Mouse (Mus musculus) adrenal gland, postnatal 10 days (tissue): ENCODE measurements around the gene Aff3. TPM values are rescaled to one million over a fixed set of nuclear protein-coding genes. Genes with fewer than 3 reads are reported as not detected.

Experiments
- DNase-seq: peaks from one replicate; pipeline ENCODE4 v3.0.0; 2021; ENCODE audit warnings: mixed read lengths
- long read RNA-seq, 2 experiments: library from polyadenylated mRNA; stranded (forward); transcript quantifications; one replicate each; pipeline ENCODE4 v2.0.0; 2021
- total RNA-seq, 2 experiments: library from RNA; stranded (reverse); gene quantifications; 2 replicates each; pipeline ENCODE4 v1.2.3; 2021

The Aff3 gene
- total RNA-seq, result 1 to 10 TPM; 7.0 to 9.8 TPM
- long read RNA-seq, experiment 1, partial matches to known transcripts, result 1 of 2 reads
- long read RNA-seq, experiment 1, other reads (novel, unspliced or antisense), result 1 of 2 reads
- long read RNA-seq, experiment 2, partial matches to known transcripts, result 0 of 2 reads
- long read RNA-seq, experiment 2, other reads (novel, unspliced or antisense), result 2 of 2 reads

GRCm38 (mm10) chr1:38664777-38665176 is at the start of gene Aff3:
TSS of gene Aff3 (minus strand) at chr1:38664955.
- DNase-seq, result no peak

- DNase-seq, result no peak
These were observed 35.9 kb upstream of the Aff3 start for GRCm38 (mm10) chr1:38700646-38701045.

GRCm38 (mm10) chr1:38699244-38699643 is 34.5 kb upstream of the Aff3 start:
- DNase-seq, result no peak

- peak; percentile 29 for DNase-seq
These were observed 31.3 kb upstream of the Aff3 start for GRCm38 (mm10) chr1:38695812-38696681.

- DNase-seq, result no peak
These were observed 30.5 kb upstream of the Aff3 start for GRCm38 (mm10) chr1:38695089-38695811.

- no peak for DNase-seq
These were observed 29.4 kb upstream of the Aff3 start for GRCm38 (mm10) chr1:38694142-38694541.

GRCm38 (mm10) chr1:38690471-38690870 is 25.7 kb upstream of the Aff3 start:
- DNase-seq, result no peak

- no peak for DNase-seq
These were observed 23.5 kb upstream of the Aff3 start for GRCm38 (mm10) chr1:38688216-38688615.

- DNase-seq, result no peak
These were observed 21.0 kb upstream of the Aff3 start for GRCm38 (mm10) chr1:38685706-38686105.

- DNase-seq, result no peak
These were observed 18.5 kb upstream of the Aff3 start for GRCm38 (mm10) chr1:38683158-38683721.

- no peak for DNase-seq
These were observed 15.1 kb upstream of the Aff3 start for GRCm38 (mm10) chr1:38679890-38680289.

GRCm38 (mm10) chr1:38671756-38672155 is 7.0 kb upstream of the Aff3 start:
- DNase-seq, result no peak

- DNase-seq, result no peak
These were observed 6.3 kb upstream of the Aff3 start for GRCm38 (mm10) chr1:38671019-38671418.

GRCm38 (mm10) chr1:38668327-38668726 is 3.6 kb upstream of the Aff3 start:
- no peak for DNase-seq

GRCm38 (mm10) chr1:38667892-38668291 is 3.1 kb upstream of the Aff3 start:
- no peak for DNase-seq

- no peak for DNase-seq
These were observed 2.0 kb upstream of the Aff3 start for GRCm38 (mm10) chr1:38666766-38667118.

GRCm38 (mm10) chr1:38666111-38666765 is 1.5 kb upstream of the Aff3 start:
- DNase-seq, result no peak

GRCm38 (mm10) chr1:38665611-38666010 is 856 bp upstream of the Aff3 start:
- DNase-seq, result no peak

GRCm38 (mm10) chr1:38664261-38664660 is 494 bp downstream of the Aff3 start:
- no peak for DNase-seq

- DNase-seq, result no peak
These were observed 2.0 kb downstream of the Aff3 start for GRCm38 (mm10) chr1:38662616-38663193.

GRCm38 (mm10) chr1:38658933-38659553 is 5.7 kb downstream of the Aff3 start:
- DNase-seq, result no peak
